Mouse (Mus musculus): ENCODE measurements around the gene Vmn2r63.
"Not testable (repeated sequence)": the region's sequence is repeated elsewhere in the genome, so short reads cannot be mapped to it uniquely, and the experiment has no call there.

The Vmn2r63 gene

DNA sequence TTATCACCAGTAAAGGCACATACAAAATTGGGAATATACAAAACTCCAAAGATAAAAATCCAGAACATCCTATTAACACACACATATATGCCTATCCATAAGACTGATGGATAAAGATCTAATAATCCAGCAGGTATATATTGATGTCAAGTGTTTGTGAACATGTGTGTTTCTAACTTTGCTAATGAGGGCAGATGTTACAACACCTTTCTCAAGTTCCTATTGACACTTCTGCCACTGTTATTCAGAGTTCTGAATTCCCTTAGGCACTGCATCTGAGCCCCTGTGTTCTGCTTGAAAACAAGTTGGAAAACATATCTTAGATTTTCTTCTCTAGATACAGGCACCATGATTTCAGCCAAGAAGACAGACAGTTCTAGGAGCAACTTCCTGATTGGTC, at the start of gene Vmn2r63:
Vmn2r63 (minus strand) TSS at position 101 of the 400 bp plus-strand sequence.
- not testable (repeated sequence) for DNase-seq (ENCODE audit: low spot score in 2 of 2)

DNA sequence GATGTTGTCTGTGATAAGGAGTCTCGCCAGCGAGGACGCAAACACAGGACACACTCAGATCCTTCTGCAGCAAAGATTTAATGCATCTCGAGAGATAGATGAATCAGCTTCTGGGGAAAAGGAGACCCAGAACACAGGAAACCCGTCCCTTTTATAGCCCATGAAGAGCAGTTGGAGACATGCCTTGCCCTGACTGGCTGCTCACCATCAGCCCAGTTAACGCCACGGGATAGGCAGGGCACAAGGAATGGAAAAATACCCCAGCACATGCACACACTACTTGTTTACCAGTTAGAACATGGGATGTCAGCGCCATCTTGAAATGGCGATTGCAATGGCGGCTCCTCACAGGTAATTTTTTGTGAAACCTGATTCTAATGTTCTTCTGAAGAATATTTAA, 47.1 kb upstream of the Vmn2r63 start:
- no peak for DNase-seq (ENCODE audit: low spot score in 2 of 2)

DNA sequence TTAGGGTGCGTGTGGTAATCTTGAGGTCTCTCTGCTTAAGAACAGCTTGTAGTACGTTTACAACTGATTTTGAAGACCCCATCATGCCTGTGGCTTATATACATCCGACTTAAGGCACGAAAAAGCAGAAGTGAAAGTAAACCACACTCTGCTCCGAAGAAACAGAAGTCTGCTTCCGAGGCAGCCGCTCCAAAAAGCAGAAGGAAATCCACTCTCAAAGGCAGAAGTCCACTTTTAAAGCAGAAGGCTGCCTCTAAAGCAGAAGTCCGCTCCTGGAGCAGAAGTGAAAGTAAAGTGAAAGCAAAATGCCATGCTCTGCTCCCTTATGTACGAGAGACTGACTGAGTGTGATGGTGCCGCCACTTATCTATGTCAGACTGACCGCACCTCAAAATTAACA, 46.5 kb upstream of the Vmn2r63 start:
- DNase-seq (ENCODE audit: low spot score in 2 of 2), result no peak

DNA sequence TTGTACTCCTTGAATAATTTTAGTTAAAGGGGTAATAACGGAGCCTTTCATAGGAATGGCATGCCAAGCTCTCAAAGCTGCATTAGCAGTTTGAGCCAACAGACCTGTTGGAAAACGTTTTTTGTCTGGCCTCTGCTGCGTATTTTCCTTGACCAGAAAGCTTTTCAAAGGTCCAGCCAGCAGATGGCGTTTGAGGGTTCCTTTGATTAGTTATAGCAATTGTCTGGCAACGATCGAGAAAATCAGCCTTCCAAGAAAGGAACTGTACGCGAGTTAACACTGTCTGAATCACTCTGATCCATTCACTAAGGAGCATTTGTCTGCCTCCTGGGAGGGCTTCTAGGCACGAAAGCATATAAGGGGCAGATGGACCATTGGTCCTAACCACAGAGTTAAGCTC, 31.6 kb upstream of the Vmn2r63 start:
- no peak for DNase-seq (ENCODE audit: low spot score in 2 of 2)

DNA sequence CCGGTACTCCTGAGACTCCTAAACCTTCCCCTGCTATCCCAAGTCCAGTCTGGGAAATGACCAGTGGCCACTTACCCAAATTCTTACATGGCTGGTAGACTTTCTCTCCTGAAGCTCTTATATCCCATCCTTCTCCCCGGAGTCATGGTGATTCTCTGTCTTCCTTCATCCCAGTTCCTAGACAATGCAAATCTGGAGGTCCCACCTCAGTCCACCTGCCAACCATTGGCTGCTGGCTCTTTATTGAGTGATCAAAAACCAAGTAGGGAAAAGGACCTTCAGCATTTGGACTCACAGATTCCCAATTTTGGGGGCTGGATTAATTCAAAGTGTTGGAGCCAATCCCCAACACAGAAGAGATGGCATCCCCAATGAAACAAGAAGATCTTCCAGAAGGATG, 35.6 kb downstream of the Vmn2r63 start:
- not testable (repeated sequence) for DNase-seq (ENCODE audit: low spot score in 2 of 2)

DNA sequence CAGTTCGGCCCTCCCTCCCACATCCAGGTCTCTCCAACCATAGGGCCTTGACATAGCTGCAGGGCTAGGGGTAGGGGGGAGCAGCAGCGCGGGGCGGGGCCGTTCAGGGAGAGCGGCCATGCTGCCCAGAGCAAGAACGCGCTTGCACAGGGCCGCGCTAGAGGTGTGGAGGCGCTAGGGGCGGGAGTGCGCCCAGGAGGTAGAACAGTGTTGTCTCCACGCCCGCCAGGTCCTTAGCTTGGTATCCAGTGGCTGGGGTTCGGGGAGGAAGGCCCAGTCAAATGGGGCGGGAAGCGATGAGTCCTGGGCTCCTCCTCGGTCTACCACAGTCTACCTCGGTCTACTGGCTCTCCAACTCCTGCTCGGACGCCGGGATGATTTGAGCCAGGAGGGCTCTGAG, 55.5 kb downstream of the Vmn2r63 start:
- DNase-seq (ENCODE audit: low spot score in 2 of 2), result no peak

DNA sequence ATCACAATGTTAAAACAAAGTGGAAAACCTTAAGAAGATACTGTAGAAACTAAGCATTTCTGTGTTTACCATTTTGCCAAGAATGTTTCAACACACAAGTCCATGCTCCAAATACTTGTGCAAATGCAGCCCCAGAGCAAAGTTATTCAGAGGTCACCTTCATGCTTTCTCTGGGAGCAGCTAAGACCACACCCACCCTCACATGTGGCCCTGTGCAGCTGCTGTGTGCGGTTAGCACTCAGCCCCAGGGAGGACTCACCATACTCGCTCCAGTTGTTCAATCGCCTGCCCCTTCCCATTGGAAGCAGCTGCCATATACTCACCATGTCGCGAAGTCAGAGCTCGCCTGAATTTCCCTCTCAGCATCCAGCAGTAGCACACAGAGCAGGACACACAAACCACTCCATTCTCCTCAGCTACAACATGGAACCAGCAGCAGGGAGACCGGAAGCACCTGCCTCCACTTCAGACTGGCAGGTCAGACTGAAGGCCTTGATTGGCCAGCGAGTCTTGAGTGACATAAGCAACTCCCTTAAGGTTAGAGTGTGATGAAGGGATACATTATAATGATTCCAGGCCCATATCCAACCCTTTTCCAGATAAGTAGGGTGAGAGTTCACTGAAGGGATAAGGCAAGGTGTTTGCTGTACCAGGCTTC, 66.7 kb downstream of the Vmn2r63 start, which contains the start of gene Gm2381:
Gm2381 (minus strand) TSS at position 434 of the 658 bp plus-strand sequence.
- DNase-seq (ENCODE audit: low spot score in 2 of 2), result not testable (repeated sequence)
